Mouse (Mus musculus): Measurements from ENCODE around the gene Slpi. TPM values are rescaled to one million over a fixed set of nuclear protein-coding genes. Genes with fewer than 3 reads are reported as not detected.

The Slpi gene
- total and polyA plus RNA-seq, 2 experiments from 2014 or later = 0.71 TPM; not detected in 1

DNA sequence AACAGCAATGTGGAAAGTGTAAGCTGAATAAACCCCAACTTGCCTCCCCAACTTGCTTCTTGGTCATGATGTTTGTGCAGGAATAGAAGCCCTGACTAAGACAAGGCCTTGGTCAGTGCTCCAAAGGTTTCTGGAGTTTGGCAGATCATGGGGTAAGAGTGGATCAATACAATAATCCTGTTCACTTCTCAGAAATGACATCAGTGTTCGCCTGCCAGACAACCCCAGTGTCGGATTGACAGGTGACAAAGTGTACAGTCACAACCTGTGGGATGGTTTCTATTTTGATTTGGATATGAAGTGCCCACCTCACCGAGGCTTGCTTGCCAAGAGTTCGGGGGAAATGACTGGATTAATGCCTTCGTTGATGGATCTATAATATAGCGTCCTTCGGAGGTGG is 32.4 kb upstream of the Slpi start:
- DNase-seq (no peak), ATAC-seq (no peak)
- Histone ChIP-seq H3K4me1 (ENCODE audit: insufficient read depth) (no peaks in the 10 kb centered on the region), H3K4me2 (ENCODE audit: low read depth) (no peak overlapping the region), H3K36me3 (ENCODE audit: insufficient read depth) (no peaks in the 10 kb centered on the region), H3K27me3 (ENCODE audit: insufficient read depth, low read length) (no peaks in the 10 kb centered on the region), H3K27ac (ENCODE audit: low read depth, low read length) (no peak overlapping the region), H3K4me3 (ENCODE audit: low read depth, low read length) (no peak overlapping the region), H3K9ac (no peak overlapping the region), H3K9me3 (ENCODE audit: low read length) (no peaks in the 10 kb centered on the region)
- TF ChIP-seq CTCF (IDR thresholded peaks at IDR 0.05; ENCODE audit: low read depth) = no peak
- 91% methylated on average over 7 of the region's 7 CpGs for WGBS

DNA sequence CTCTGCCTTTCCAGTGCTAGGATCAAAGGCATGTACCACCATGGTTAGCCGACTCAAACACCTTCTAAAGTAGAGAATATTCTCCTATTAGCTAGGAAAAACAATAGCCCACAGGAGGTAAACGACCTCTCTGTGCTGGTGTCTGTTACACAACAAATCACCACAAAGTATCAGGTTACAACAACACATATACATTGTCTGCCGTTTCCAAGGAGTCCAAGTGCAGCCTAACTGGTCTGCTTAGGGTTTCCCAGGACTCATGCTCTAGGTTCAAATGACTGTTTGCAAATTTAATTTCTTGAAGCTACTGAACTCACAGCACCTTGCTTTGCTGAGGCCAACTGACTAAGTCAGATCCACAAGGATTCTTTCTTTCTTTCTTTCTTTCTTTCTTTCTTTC is 30.6 kb upstream of the Slpi start:
- H3K4me3 ChIP-seq (ENCODE audit: low read depth, low read length) = no peak overlapping the region
- ATAC-seq (no peak), DNase-seq (no peak)
- no peaks in the 10 kb centered on the region for H3K9me3 ChIP-seq (ENCODE audit: low read length)
- H3K36me3 ChIP-seq (ENCODE audit: insufficient read depth) = no peaks in the 10 kb centered on the region
- no peak for TF ChIP-seq CTCF (IDR thresholded peaks at IDR 0.05; ENCODE audit: low read depth)
- no peak overlapping the region for H3K4me2 ChIP-seq (ENCODE audit: low read depth)
- no peak overlapping the region for H3K27ac ChIP-seq (ENCODE audit: low read depth, low read length)
- H3K4me1 ChIP-seq (ENCODE audit: insufficient read depth) = no peaks in the 10 kb centered on the region
- WGBS = 7% methylated on average over 3 of the region's 3 CpGs
- no peak overlapping the region for H3K9ac ChIP-seq
- no peaks in the 10 kb centered on the region for H3K27me3 ChIP-seq (ENCODE audit: insufficient read depth, low read length)

DNA sequence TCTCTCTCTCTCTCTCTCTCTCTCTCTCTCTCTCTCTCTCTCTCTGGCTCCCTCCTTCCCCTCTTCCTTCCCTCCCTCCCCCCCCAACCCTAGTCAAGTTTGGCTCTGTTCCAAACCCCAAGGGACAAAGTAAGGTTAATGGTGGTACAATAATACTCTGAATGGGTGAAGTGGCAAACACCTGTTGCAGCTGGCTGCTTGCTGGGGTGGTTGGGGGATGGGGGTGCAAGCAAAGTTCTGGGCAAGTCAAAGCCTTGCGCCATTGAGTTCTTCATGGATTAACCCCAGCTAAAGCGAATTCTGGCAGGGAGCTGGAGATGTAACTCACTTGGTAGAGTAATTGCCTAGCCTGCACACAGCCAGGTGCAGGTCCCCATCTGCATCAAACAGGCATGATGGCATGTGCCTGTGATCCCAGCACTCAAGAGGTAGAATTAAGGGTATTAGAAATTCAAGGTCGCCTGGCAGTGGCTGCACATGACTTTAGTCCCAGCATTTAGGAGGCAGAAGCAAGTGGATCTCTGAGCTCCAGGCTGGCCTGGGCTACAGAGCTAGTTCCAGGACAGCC is 29.5 kb upstream of the Slpi start:
- 22% methylated on average over 3 of the region's 3 CpGs for WGBS
- Histone ChIP-seq H3K4me3 (ENCODE audit: low read depth, low read length) (no peak overlapping the region), H3K27me3 (ENCODE audit: insufficient read depth, low read length) (peaks cover 7% of the 10 kb centered on the region), H3K27ac (ENCODE audit: low read depth, low read length) (no peak overlapping the region), H3K4me1 (ENCODE audit: insufficient read depth) (no peaks in the 10 kb centered on the region), H3K4me2 (ENCODE audit: low read depth) (no peak overlapping the region), H3K9ac (no peak overlapping the region), H3K36me3 (ENCODE audit: insufficient read depth) (no peaks in the 10 kb centered on the region), H3K9me3 (ENCODE audit: low read length) (no peaks in the 10 kb centered on the region)
- DNase-seq = no peak
- no peak for ATAC-seq
- no peak for TF ChIP-seq CTCF (IDR thresholded peaks at IDR 0.05; ENCODE audit: low read depth)

DNA sequence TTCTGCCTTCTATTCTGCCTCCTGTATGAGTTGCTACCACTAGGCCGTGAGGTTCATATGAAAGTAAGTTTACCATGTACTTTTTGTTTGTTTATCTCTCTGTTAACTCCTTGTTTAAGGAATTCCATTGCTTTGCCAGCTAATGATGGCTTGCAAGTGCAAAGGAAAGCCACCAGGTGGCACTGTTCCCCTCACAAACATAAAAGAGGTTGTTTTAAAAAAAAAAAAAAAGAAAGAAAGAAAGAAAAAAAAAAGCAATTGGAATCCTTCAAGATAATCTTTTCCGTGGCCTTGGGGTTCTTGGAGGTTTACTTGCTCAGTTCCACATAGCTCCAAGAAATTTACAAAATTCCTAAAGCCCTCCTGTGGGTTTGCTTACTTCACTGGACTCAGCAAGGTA is 28.3 kb upstream of the Slpi start:
- H3K27me3 ChIP-seq (ENCODE audit: insufficient read depth, low read length) = peaks cover 7% of the 10 kb centered on the region
- no peak overlapping the region for H3K4me3 ChIP-seq (ENCODE audit: low read depth, low read length)
- no peaks in the 10 kb centered on the region for H3K4me1 ChIP-seq (ENCODE audit: insufficient read depth)
- H3K9me3 ChIP-seq (ENCODE audit: low read length) = no peaks in the 10 kb centered on the region
- no peak overlapping the region for H3K27ac ChIP-seq (ENCODE audit: low read depth, low read length)
- no peaks in the 10 kb centered on the region for H3K36me3 ChIP-seq (ENCODE audit: insufficient read depth)
- peak; percentile 82 for TF ChIP-seq CTCF (IDR thresholded peaks at IDR 0.05; ENCODE audit: low read depth)
- no peak overlapping the region for H3K9ac ChIP-seq
- H3K4me2 ChIP-seq (ENCODE audit: low read depth) = no peak overlapping the region
- WGBS = under 1% methylated on average over 2 of the region's 2 CpGs
- DNase-seq = peak; percentile 75
- no peak for ATAC-seq

DNA sequence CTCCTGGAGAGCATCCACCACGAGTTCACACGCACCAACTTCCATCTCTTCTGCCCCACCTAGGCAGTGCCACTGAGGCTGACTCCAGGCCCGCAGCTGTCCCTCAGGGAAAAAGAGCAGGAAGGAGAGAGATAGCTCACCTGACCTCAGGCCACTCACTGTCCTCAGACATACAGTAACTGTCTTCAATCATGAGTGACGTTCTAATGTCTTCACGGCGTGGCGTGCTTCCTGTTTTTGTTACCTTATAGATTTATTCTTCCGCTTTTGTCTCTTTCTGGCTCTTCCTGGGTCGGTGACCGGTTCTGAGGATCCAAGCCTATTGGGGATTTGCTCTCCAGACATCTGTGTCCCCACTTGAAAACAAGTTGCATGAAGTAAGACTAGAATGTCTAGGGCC is 25.7 kb upstream of the Slpi start:
- Histone ChIP-seq H3K4me3 (ENCODE audit: low read depth, low read length) (0 out of 2 replicates have a peak overlapping the region, but pooled peaks have one; percentile 7), H3K9ac (no peak overlapping the region), H3K4me2 (ENCODE audit: low read depth) (peak overlapping the region; percentile 35), H3K27me3 (ENCODE audit: insufficient read depth, low read length) (peaks cover 7% of the 10 kb centered on the region), H3K9me3 (ENCODE audit: low read length) (no peaks in the 10 kb centered on the region), H3K27ac (ENCODE audit: low read depth, low read length) (no peak overlapping the region), H3K4me1 (ENCODE audit: insufficient read depth) (no peaks in the 10 kb centered on the region), H3K36me3 (ENCODE audit: insufficient read depth) (no peaks in the 10 kb centered on the region)
- no peak for TF ChIP-seq CTCF (IDR thresholded peaks at IDR 0.05; ENCODE audit: low read depth)
- ATAC-seq (no peak), DNase-seq (no peak)
- WGBS = 74% methylated on average over 10 of the region's 10 CpGs

DNA sequence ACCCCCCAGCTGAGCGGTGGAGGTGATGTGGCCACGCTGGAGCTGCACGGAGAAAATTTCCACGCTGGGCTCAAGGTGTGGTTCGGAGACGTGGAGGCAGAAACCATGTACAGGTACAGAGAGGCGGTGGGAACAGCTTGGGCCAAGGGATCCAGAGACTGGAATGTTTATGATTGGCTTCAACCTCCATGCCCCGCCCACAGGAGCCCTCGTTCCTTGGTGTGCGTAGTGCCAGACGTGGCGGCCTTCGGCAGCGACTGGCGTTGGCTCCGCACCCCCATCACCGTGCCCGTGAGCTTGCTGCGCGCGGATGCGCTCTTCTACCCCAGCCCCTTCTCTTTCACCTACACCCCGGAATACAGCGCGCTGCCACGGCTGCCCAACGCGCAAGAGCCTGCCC is 25.3 kb upstream of the Slpi start:
- H3K4me1 ChIP-seq (ENCODE audit: insufficient read depth) = no peaks in the 10 kb centered on the region
- no peak overlapping the region for H3K9ac ChIP-seq
- H3K36me3 ChIP-seq (ENCODE audit: insufficient read depth) = no peaks in the 10 kb centered on the region
- DNase-seq (no peak), ATAC-seq (peak; percentile 32; the same call in 1 of the 2 replicates)
- peak overlapping the region; percentile 35 for H3K4me2 ChIP-seq (ENCODE audit: low read depth)
- WGBS = 29% methylated on average over 28 of the region's 28 CpGs
- no peaks in the 10 kb centered on the region for H3K9me3 ChIP-seq (ENCODE audit: low read length)
- TF ChIP-seq CTCF (IDR thresholded peaks at IDR 0.05; ENCODE audit: low read depth) = no peak
- H3K4me3 ChIP-seq (ENCODE audit: low read depth, low read length) = peak overlapping the region; percentile 7; the same call in 1 of the 2 replicates
- H3K27me3 ChIP-seq (ENCODE audit: insufficient read depth, low read length) = peaks cover 7% of the 10 kb centered on the region
- H3K27ac ChIP-seq (ENCODE audit: low read depth, low read length) = no peak overlapping the region

DNA sequence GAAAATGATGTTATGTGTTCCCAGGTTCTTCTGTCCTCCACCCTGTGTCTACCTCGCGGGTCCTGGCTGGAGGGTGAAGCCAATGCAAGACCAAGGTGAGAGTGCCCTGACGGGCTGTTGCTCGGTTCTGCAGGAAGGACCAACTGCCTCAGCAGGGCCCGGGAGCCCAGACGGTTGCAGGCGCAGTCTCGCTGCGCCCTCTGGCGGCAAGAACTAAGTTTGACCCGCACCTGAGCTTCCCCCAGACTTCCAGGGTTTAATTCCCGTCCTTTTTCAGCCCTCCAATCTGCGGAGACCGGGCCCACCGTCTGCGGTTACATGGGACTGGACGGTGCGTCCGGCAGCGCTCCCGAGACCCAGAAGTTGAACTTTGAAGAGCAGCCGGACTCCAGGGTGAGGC is 18.8 kb upstream of the Slpi start:
- 1% methylated on average over 22 of the region's 22 CpGs for WGBS
- ATAC-seq = 0 out of 2 replicates have a peak, but pooled peaks have one; percentile 46
- H3K4me2 ChIP-seq (ENCODE audit: low read depth) = no peak overlapping the region

More for the DNA sequence above, 18.8 kb upstream of the Slpi start:
- peak; percentile 81 for DNase-seq
- H3K4me1 ChIP-seq (ENCODE audit: insufficient read depth) = no peaks in the 10 kb centered on the region
- no peaks in the 10 kb centered on the region for H3K36me3 ChIP-seq (ENCODE audit: insufficient read depth)
- peaks cover 31% of the 10 kb centered on the region for H3K27me3 ChIP-seq (ENCODE audit: insufficient read depth, low read length)
- H3K9me3 ChIP-seq (ENCODE audit: low read length) = no peaks in the 10 kb centered on the region
- no peak overlapping the region for H3K4me3 ChIP-seq (ENCODE audit: low read depth, low read length)
- TF ChIP-seq CTCF (IDR thresholded peaks at IDR 0.05; ENCODE audit: low read depth) = peak; percentile 90
- H3K9ac ChIP-seq = no peak overlapping the region
- H3K27ac ChIP-seq (ENCODE audit: low read depth, low read length) = no peak overlapping the region

Measured in forebrain, postnatal 0 days (tissue).